ENCODE assay signal across 29 mouse cellular contexts in the genomic region with DNA sequence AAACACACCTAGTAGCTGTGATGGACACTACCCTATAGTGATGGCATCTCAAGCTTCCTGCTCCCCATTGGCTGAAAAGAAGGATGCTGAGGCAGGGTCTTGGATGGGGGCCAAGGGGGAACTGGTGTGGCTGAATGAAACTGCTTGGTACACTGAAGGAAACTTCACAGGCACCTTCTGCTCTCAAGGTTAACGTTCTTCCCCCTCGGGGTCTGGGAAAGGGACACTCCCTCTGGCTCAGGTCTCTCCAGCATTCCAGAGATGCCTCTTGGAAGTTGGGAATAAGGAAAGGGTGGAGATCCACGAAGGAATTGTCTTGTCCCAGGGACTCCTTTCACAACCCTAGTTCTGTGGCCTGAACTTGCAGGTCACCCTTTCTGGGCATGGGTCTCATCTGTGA. TPM values are rescaled to one million over a fixed set of nuclear protein-coding genes. Genes with fewer than 3 reads are reported as not detected.
"Had no signal": no experiment of that assay in that cellular context is flagged by ENCODE, and none has a peak within 500 bp of the region (broad histone marks: within the 10 kb centered on the region; RNA-seq: fewer than 3 reads in every experiment).

No protein-coding gene starts in this region.

- H3K9me3 ChIP-seq: intestine, embryonic 15.5 days; kidney, embryonic 15.5 days; limb, embryonic 10.5 days; limb, embryonic 13.5 days; midbrain, embryonic 10.5 days; neural tube, embryonic 12.5 days; neural tube, embryonic 15.5 days had no signal

- H3K4me1 ChIP-seq: midbrain, embryonic 10.5 days; neural tube, embryonic 12.5 days; neural tube, embryonic 15.5 days had no signal

- ATAC-seq: intestine, embryonic 15.5 days; liver, postnatal 0 days; lung, postnatal 0 days had no signal

- H3K36me3 ChIP-seq: intestine, embryonic 15.5 days; kidney, embryonic 15.5 days; limb, embryonic 10.5 days; limb, embryonic 13.5 days; midbrain, embryonic 10.5 days; neural tube, embryonic 12.5 days; neural tube, embryonic 15.5 days had no signal

- DNase-seq: kidney, adult 11 months; kidney, adult 8-10 months; kidney, postnatal 10 days; kidney, postnatal 36 days; liver; liver, postnatal 0 days; lung, embryonic 14.5 days; midbrain, embryonic 14.5 days; right cerebral cortex, adult 18-20 months; right cerebral cortex, postnatal 14 days; spleen, adult 18-20 months; thymus, adult 2 months; thymus, postnatal 14 days; thymus, postnatal 4 days had no signal

- H3K27ac ChIP-seq: intestine, embryonic 15.5 days; kidney, embryonic 15.5 days; limb, embryonic 10.5 days; limb, embryonic 13.5 days; liver, embryonic 14.5 days; macrophage; midbrain, embryonic 10.5 days; neural tube, embryonic 12.5 days; neural tube, embryonic 15.5 days had no signal

- H3K4me2 ChIP-seq: intestine, embryonic 15.5 days; kidney, embryonic 15.5 days; limb, embryonic 13.5 days; lung, embryonic 14.5 days; neural tube, embryonic 12.5 days; neural tube, embryonic 15.5 days had no signal

- H3K9ac ChIP-seq: intestine, embryonic 15.5 days; kidney, embryonic 15.5 days; limb, embryonic 13.5 days; liver, embryonic 14.5 days; liver, postnatal 0 days; lung, embryonic 14.5 days; neural tube, embryonic 12.5 days; neural tube, embryonic 15.5 days had no signal

- H3K27me3 ChIP-seq: intestine, embryonic 15.5 days had no signal

- H3K4me3 ChIP-seq: intestine, embryonic 15.5 days; kidney, embryonic 15.5 days; limb, embryonic 10.5 days; limb, embryonic 13.5 days; midbrain, embryonic 10.5 days; neural tube, embryonic 12.5 days; neural tube, embryonic 15.5 days had no signal

RNA-seq across cellular contexts. Expression of gene Aqp3, which starts 6.6 kb away (rescaled TPM):
- total RNA-seq: layer of hippocampus, adult 18-20 months; left cerebral cortex, adult 8-10 months; left cerebral cortex, postnatal 25 days had no signal
- polyA plus RNA-seq: macrophage; midbrain, embryonic 14.5 days; neural tube, embryonic 15.5 days had no signal

RNA-seq across cellular contexts. Expression of gene Aqp7, which starts 43.5 kb away (rescaled TPM):
- total RNA-seq: layer of hippocampus, postnatal 14 days; left cerebral cortex, adult 8-10 months; left cerebral cortex, postnatal 25 days; megakaryocyte, adult 5-6 weeks had no signal
- polyA plus RNA-seq: lung, embryonic 14.5 days; macrophage; neural tube, embryonic 12.5 days; neural tube, embryonic 15.5 days had no signal
